ENCODE assay signal across 7 mouse cellular contexts in genomic region chr10:6418234-6418633, GRCm38 (mm10).
DNase-seq lines count a peak whose midpoint lies in the region; ATAC-seq and TF ChIP-seq lines count a peak whose summit lies in the region.
"Not testable (repeated sequence)": the region's sequence is repeated elsewhere in the genome, so short reads cannot be mapped to it uniquely, and the experiment has no call there.

No protein-coding gene starts in this region.

- H3K4me3 ChIP-seq in heart, adult 2 months; heart, embryonic 14.5 days (ENCODE audit: control insufficient read depth in 1 of 2, insufficient read depth in 1 of 2, low read depth in 1 of 2, low read length in 2 of 2); heart, embryonic 16.5 days (ENCODE audit: low read length): not testable (repeated sequence)

- not testable (repeated sequence) for TF ChIP-seq POLR2A in heart, adult 2 months (IDR thresholded peaks at IDR 0.05; ENCODE audit: insufficient read depth, low read depth, low read length)

- H3K27me3 ChIP-seq in heart, adult 2 months (ENCODE audit: control insufficient read depth, insufficient read depth, low read length); heart, embryonic 14.5 days (ENCODE audit: control insufficient read depth, insufficient read depth, low read length); heart, embryonic 16.5 days (ENCODE audit: control insufficient read depth, insufficient read depth, low read length): not testable (repeated sequence)

- not testable (repeated sequence) for H3K9ac ChIP-seq in heart, adult 2 months (ENCODE audit: low read depth, low read length); heart, embryonic 14.5 days (ENCODE audit: low read length); heart, embryonic 16.5 days (ENCODE audit: low read length)

- not testable (repeated sequence) for H3K36me3 ChIP-seq in heart, adult 2 months (ENCODE audit: control insufficient read depth, insufficient read depth, low read length); heart, embryonic 14.5 days (ENCODE audit: control insufficient read depth, insufficient read depth, low read length); heart, embryonic 16.5 days (ENCODE audit: control insufficient read depth, insufficient read depth)

- intact Hi-C loops in heart, adult 2 months (cut with DNase I), result loop anchor here (1.0 kb wide), 1 partner anchor 13 kb away; no protein-coding TSS in a partner anchor
- intact Hi-C loops in heart, postnatal 10 days (cut with DNase I), result loop anchor here (5.0 kb wide), 1 partner anchor 64 kb away; no protein-coding TSS in a partner anchor

- 0 out of 2 replicates have a peak, but pooled peaks have one; percentile 31 for ATAC-seq in heart, embryonic 14.5 days (ENCODE audit: insufficient number of reproducible peaks, insufficient read depth, low FRiP score, low read depth)
- ATAC-seq in heart, embryonic 16.5 days (replicated peaks; ENCODE audit: extremely low read depth, insufficient read depth, low FRiP score), result peak; percentile 73; the same call in 1 of the 2 replicates

- H3K9me3 ChIP-seq in heart, embryonic 14.5 days (ENCODE audit: control insufficient read depth, low read length); heart, embryonic 16.5 days (replicated peaks; ENCODE audit: control insufficient read depth, low read length): not testable (repeated sequence)

- TF ChIP-seq EP300 in heart, adult 2 months (IDR thresholded peaks at IDR 0.05; ENCODE audit: insufficient read depth, low read depth, low read length), result 0 out of 2 replicates have a peak, but pooled peaks have one; percentile 12

- TF ChIP-seq CTCF in heart, adult 2 months (IDR thresholded peaks at IDR 0.05), result not testable (repeated sequence)

- peak; percentile 97 for DNase-seq in heart, adult 11 months
- peak; percentile 31 to 53 for DNase-seq in heart, adult 2 months
- DNase-seq in heart, adult 9 months (ENCODE audit: low spot score in 2 of 2), result peak; percentile 57 to 69
- DNase-seq in heart, postnatal 10 days, result peak; percentile 55 to 70
- DNase-seq in heart, postnatal 4 days, result peak; percentile 35

- H3K79me2 ChIP-seq in heart, adult 2 months (replicated peaks; ENCODE audit: control insufficient read depth, insufficient read depth, low read length), result not testable (repeated sequence)

- not testable (repeated sequence) for H3K4me1 ChIP-seq in heart, adult 2 months (ENCODE audit: control insufficient read depth, insufficient read depth, low read length); heart, embryonic 14.5 days (ENCODE audit: control insufficient read depth in 2 of 2, insufficient read depth in 2 of 2, low read length in 2 of 2); heart, embryonic 16.5 days (ENCODE audit: control insufficient read depth, insufficient read depth, low read length)

- peak overlapping the region; percentile 34; the same call in 1 of the 2 replicates for H3K4me2 ChIP-seq in heart, embryonic 14.5 days (ENCODE audit: low read length)
- not testable (repeated sequence) for H3K4me2 ChIP-seq in heart, embryonic 16.5 days (ENCODE audit: low read depth, low read length)

- peak overlapping the region; percentile 8; the same call in 1 of the 2 replicates for H3K27ac ChIP-seq in heart, adult 2 months
- not testable (repeated sequence) for H3K27ac ChIP-seq in heart, embryonic 14.5 days (replicated peaks in 1 of 2; ENCODE audit: control insufficient read depth in 1 of 2, insufficient read depth in 1 of 2, low read depth in 2 of 2, low read length in 2 of 2); heart, embryonic 16.5 days (ENCODE audit: low read length)

Comparison
In these comparisons a context has a peak if more than half of its experiments do, and no peak if none do; other contexts are left out.
1. DNase-seq: peak in every context shown above with its lines; median percentile 97 in heart, adult 11 months; 63 in heart, adult 9 months; 62 in heart, postnatal 10 days; 42 in heart, adult 2 months; 35 in heart, postnatal 4 days.